Mouse (Mus musculus) forebrain, embryonic 11.5 days (tissue): ENCODE data around the gene Gpank1. TPM values are rescaled to one million over a fixed set of nuclear protein-coding genes. Genes with fewer than 3 reads are reported as not detected.

ENCODE experiments used
- ATAC-seq: fragments of 200-750 bp; cut with Nextera tagmentation; replicated peaks from 2 replicates; pipeline ENCODE4 v1.8.0; 2017; ENCODE audit warnings: moderate TSS enrichment; ENCODE audit not compliant: low FRiP score
- DNase-seq: peaks from one replicate; pipeline ENCODE4 v3.0.0-alpha.2; 2017; ENCODE audit warnings: low spot score
- H3K27ac ChIP-seq: fragments of 300-500 bp; sonication (generic); 2 replicates; pipeline ENCODE4 v1.5.1; 2014; ENCODE audit warnings: low read depth, low read length
- H3K27me3 ChIP-seq: fragments of 300-500 bp; sonication (generic); 2 replicates; pipeline ENCODE4 v1.6.1; 2014; ENCODE audit warnings: mild to moderate bottlenecking, low read length, mixed read lengths; ENCODE audit not compliant: control insufficient read depth, insufficient read depth
- H3K36me3 ChIP-seq: fragments of 300-500 bp; sonication (generic); 2 replicates; pipeline ENCODE4 v1.6.1; 2014; ENCODE audit warnings: mild to moderate bottlenecking, low read length, moderate library complexity, mixed read lengths; ENCODE audit not compliant: control insufficient read depth, insufficient read depth
- H3K4me1 ChIP-seq: fragments of 300-500 bp; sonication (generic); replicated peaks from 2 replicates; pipeline ENCODE4 v1.6.1; 2014; ENCODE audit warnings: low read length, mixed read lengths; ENCODE audit not compliant: control insufficient read depth, insufficient read depth
- H3K4me2 ChIP-seq: fragments of 300-500 bp; sonication (generic); 2 replicates; pipeline ENCODE4 v1.6.1; 2014; ENCODE audit warnings: low read depth, mild to moderate bottlenecking, low read length, moderate library complexity, mixed read lengths; ENCODE audit not compliant: severe bottlenecking
- H3K4me3 ChIP-seq: fragments of 300-500 bp; sonication (generic); 2 replicates; pipeline ENCODE4 v1.5.1; 2014; ENCODE audit warnings: low read depth, low read length
- H3K9ac ChIP-seq: fragments of 300-500 bp; sonication (generic); 2 replicates; pipeline ENCODE4 v1.6.1; 2014; ENCODE audit warnings: low read length
- H3K9me3 ChIP-seq: fragments of 300-500 bp; sonication (generic); 2 replicates; pipeline ENCODE4 v1.6.1; 2016; ENCODE audit warnings: low read length, mixed read lengths; ENCODE audit not compliant: control insufficient read depth
- WGBS: fragments of 180-500 bp; shearing (Covaris S2); extraction: QIAGEN DNeasy Blood & Tissue Kit; methylation state at CpG from one replicate; pipeline ENCODE4 v1.1.7; 2014; 5-methylcytosine and 5-hydroxymethylcytosine counted together
- polyA plus RNA-seq: library from polyadenylated mRNA; unstranded; fragments of >200 nt; fragmentation: Nextera tagmentation; extraction: Ambion mirVana; gene quantifications from 2 replicates; pipeline ENCODE4 v1.2.1, GENCODE M21; 2014

Gene Gpank1
- polyA plus RNA-seq, 1 experiment from 2014 or later, result 33.7 TPM

DNA sequence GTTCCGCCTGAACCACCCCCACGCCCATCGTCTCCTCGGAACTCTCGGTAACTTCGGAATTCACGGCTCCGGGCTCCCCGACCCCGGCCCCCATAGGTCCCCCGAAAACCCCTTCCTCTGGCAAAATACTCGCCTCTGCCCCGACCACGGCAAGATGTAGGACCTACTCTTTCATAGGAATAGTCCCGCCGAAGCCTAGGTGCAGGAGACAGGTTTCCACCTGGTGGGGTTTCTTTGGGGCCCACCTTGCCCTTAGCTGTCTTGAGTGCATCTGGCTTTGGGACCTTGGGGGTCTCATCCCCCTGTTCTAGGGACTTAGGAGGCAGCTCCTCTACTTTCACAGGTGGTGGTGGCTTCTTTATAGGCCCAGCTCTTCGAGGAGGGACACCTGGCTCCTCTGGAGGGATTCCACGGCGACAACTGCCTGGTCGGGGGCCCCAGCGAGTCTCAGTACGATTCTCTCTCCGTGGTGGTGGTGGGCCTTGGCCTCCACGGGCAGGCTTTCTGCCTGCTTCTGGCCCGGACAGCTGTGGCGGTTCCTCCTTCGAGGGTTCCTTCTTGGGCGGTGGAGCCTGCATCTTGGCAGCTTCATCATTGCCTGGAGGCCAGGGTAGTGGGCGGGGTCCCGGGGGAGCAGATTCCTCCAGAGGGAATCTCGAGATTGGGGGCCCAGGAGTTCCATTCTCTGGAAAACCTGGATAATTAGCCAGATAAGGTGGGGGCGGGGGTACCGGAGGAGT is 35.4 kb downstream of the Gpank1 start:
- H3K4me1 ChIP-seq, result no peaks in the 10 kb centered on the region
- no peak overlapping the region for H3K4me2 ChIP-seq
- 92% methylated on average over 33 of the region's 33 CpGs for WGBS
- no peaks in the 10 kb centered on the region for H3K9me3 ChIP-seq
- no peak for DNase-seq
- H3K27me3 ChIP-seq, result no peaks in the 10 kb centered on the region
- no peak for ATAC-seq
- peaks cover 85% of the 10 kb centered on the region for H3K36me3 ChIP-seq
- H3K9ac ChIP-seq, result no peak overlapping the region
- no peak overlapping the region for H3K27ac ChIP-seq
- H3K4me3 ChIP-seq, result no peak overlapping the region

DNA sequence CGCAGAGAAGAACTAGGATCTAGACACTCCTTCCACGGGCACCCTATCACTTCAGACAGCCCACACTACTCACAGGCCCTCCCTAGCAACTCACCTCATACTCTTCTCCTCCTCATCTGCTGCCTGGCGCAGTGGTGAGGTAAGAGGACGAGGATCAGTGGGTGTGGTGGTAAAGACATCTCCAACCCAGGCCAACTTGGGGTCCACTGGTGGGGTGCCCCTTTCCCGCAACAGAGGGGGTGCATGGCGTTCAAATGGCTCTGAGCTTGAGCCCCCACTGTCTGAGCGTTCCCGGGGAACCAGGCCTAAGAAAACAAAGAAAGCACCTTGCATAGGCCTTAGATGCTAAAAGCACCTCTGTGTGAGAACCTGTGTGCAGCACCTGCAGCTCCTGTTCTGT is 36.0 kb downstream of the Gpank1 start:
- H3K4me3 ChIP-seq, result no peak overlapping the region
- ATAC-seq (no peak), DNase-seq (no peak)
- no peaks in the 10 kb centered on the region for H3K4me1 ChIP-seq
- H3K27ac ChIP-seq, result no peak overlapping the region
- H3K36me3 ChIP-seq, result peaks cover 86% of the 10 kb centered on the region
- no peak overlapping the region for H3K9ac ChIP-seq
- WGBS, result 92% methylated on average over 8 of the region's 8 CpGs
- no peaks in the 10 kb centered on the region for H3K27me3 ChIP-seq
- H3K9me3 ChIP-seq, result no peaks in the 10 kb centered on the region
- H3K4me2 ChIP-seq, result no peak overlapping the region

GRCm38 (mm10) chr17:35157661-35158175 is 36.5 kb downstream of the Gpank1 start:
- Histone ChIP-seq H3K4me2 (no peak overlapping the region), H3K27ac (no peak overlapping the region), H3K4me3 (no peak overlapping the region), H3K9ac (no peak overlapping the region), H3K27me3 (no peaks in the 10 kb centered on the region), H3K9me3 (no peaks in the 10 kb centered on the region), H3K36me3 (peaks cover 81% of the 10 kb centered on the region), H3K4me1 (peaks cover 3% of the 10 kb centered on the region)
- 95% methylated on average over 8 of the region's 8 CpGs for WGBS
- ATAC-seq (no peak), DNase-seq (peak; percentile 50)

GRCm38 (mm10) chr17:35158850-35159593 is 37.8 kb downstream of the Gpank1 start:
- Histone ChIP-seq H3K27ac (no peak overlapping the region), H3K9ac (no peak overlapping the region), H3K4me3 (no peak overlapping the region), H3K27me3 (no peaks in the 10 kb centered on the region), H3K4me2 (no peak overlapping the region), H3K4me1 (peaks cover 6% of the 10 kb centered on the region), H3K36me3 (peaks cover 69% of the 10 kb centered on the region), H3K9me3 (no peaks in the 10 kb centered on the region)
- 95% methylated on average over 16 of the region's 16 CpGs for WGBS
- ATAC-seq (no peak), DNase-seq (no peak)

- Histone ChIP-seq H3K4me2 (no peak overlapping the region), H3K36me3 (peaks cover 63% of the 10 kb centered on the region), H3K27ac (no peak overlapping the region), H3K4me3 (no peak overlapping the region), H3K9me3 (no peaks in the 10 kb centered on the region), H3K9ac (no peak overlapping the region), H3K27me3 (no peaks in the 10 kb centered on the region), H3K4me1 (peaks cover 6% of the 10 kb centered on the region)
- ATAC-seq (no peak), DNase-seq (no peak)
- 89% methylated on average over 7 of the region's 7 CpGs for WGBS
These were observed 38.4 kb downstream of the Gpank1 start for GRCm38 (mm10) chr17:35159638-35160037.

DNA sequence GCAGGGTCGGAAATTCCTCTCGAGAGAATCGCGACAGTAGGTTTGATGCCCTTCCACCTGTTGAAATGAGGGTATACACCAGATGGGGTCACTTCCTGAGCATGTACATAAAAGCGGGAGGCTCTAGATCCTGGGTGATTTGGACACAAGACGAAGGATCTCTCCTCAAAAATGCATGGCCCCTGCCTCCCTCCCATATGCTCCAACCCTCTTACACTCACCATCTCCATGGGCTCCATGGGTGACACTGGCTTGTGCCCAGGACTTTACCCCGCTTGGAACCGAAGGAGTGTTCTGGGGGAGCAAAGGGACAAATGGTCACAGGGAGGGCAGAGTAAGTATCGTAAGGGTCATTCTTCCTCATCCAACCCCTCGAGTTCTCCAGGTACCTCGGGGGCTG is 40.2 kb downstream of the Gpank1 start:
- no peak overlapping the region for H3K4me2 ChIP-seq
- no peak overlapping the region for H3K9ac ChIP-seq
- 93% methylated on average over 11 of the region's 11 CpGs for WGBS
- H3K4me1 ChIP-seq, result peaks cover 9% of the 10 kb centered on the region
- no peak overlapping the region for H3K27ac ChIP-seq
- ATAC-seq (no peak), DNase-seq (no peak)
- no peak overlapping the region for H3K4me3 ChIP-seq
- H3K9me3 ChIP-seq, result no peaks in the 10 kb centered on the region
- H3K27me3 ChIP-seq, result no peaks in the 10 kb centered on the region
- H3K36me3 ChIP-seq, result peaks cover 48% of the 10 kb centered on the region

- no peaks in the 10 kb centered on the region for H3K9me3 ChIP-seq
- no peak overlapping the region for H3K4me3 ChIP-seq
- peaks cover 9% of the 10 kb centered on the region for H3K4me1 ChIP-seq
- peaks cover 44% of the 10 kb centered on the region for H3K36me3 ChIP-seq
- no peak overlapping the region for H3K9ac ChIP-seq
- no peaks in the 10 kb centered on the region for H3K27me3 ChIP-seq
- H3K4me2 ChIP-seq, result peak overlapping the region; percentile 93; the same call in 1 of the 2 replicates
- H3K27ac ChIP-seq, result no peak overlapping the region
- ATAC-seq (no peak), DNase-seq (no peak)
- WGBS, result 84% methylated on average over 14 of the region's 14 CpGs
These were observed 40.9 kb downstream of the Gpank1 start for GRCm38 (mm10) chr17:35162121-35162520.

GRCm38 (mm10) chr17:35162730-35163129 is 41.5 kb downstream of the Gpank1 start:
- peak overlapping the region; percentile 93 for H3K4me2 ChIP-seq
- DNase-seq (peak; percentile 53), ATAC-seq (no peak)
- peaks cover 9% of the 10 kb centered on the region for H3K4me1 ChIP-seq
- no peaks in the 10 kb centered on the region for H3K9me3 ChIP-seq
- no peak overlapping the region for H3K27ac ChIP-seq
- no peaks in the 10 kb centered on the region for H3K27me3 ChIP-seq
- H3K36me3 ChIP-seq, result peaks cover 38% of the 10 kb centered on the region
- WGBS, result 66% methylated on average over 12 of the region's 12 CpGs
- H3K4me3 ChIP-seq, result peak overlapping the region; percentile 100
- peak overlapping the region; percentile 100 for H3K9ac ChIP-seq
